Mouse (Mus musculus): ENCODE measurements at regions not wholly inside any gene's neighbourhood (a gene's known extent, or its start where the extent isn't known, plus 50 kb on each side); places are given as distances from the start of the nearest gene placed in this dataset.

GRCm38 (mm10) chr10:117510529-117511482 is 118.5 kb upstream of the Cpm start:
- WGBS: 89% methylated on average over 3 of the region's 3 CpGs
- H3K4me1 ChIP-seq: no peaks in the 10 kb centered on the region
- ATAC-seq (ENCODE audit: insufficient number of reproducible peaks, low FRiP score, low TSS enrichment, low read depth): no peak
- H3K27ac ChIP-seq: no peak overlapping the region
- no peak overlapping the region for H3K4me3 ChIP-seq
- no peaks in the 10 kb centered on the region for H3K27me3 ChIP-seq
- no peak overlapping the region for H3K4me2 ChIP-seq
- H3K36me3 ChIP-seq: no peaks in the 10 kb centered on the region
- no peak overlapping the region for H3K9ac ChIP-seq
- H3K9me3 ChIP-seq: no peaks in the 10 kb centered on the region

DNA sequence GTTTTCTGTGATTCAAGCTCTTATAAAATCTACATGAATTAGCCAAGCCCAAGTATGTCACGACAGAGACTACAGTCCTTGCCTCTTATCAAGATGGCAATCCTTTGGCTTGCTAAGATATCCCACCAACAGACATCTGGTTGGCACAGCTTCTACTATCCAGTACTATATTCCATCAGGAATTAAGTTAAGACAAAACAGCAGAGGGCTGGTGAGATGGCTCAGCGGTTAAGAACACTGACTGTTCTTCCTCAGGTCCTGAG is 119.1 kb upstream of the Cpm start:
- WGBS: 72% methylated on average over 2 of the region's 2 CpGs
- H3K9ac ChIP-seq: no peak overlapping the region
- ATAC-seq (ENCODE audit: insufficient number of reproducible peaks, low FRiP score, low TSS enrichment, low read depth): no peak

GRCm38 (mm10) chr10:117509431-117510223 is 119.7 kb upstream of the Cpm start:
- Histone ChIP-seq H3K4me3 (no peak overlapping the region), H3K4me1 (no peaks in the 10 kb centered on the region), H3K9me3 (no peaks in the 10 kb centered on the region), H3K27me3 (no peaks in the 10 kb centered on the region), H3K4me2 (no peak overlapping the region), H3K27ac (no peak overlapping the region), H3K9ac (no peak overlapping the region), H3K36me3 (no peaks in the 10 kb centered on the region)
- WGBS: 66% methylated on average over 9 of the region's 9 CpGs
- no peak for ATAC-seq (ENCODE audit: insufficient number of reproducible peaks, low FRiP score, low TSS enrichment, low read depth)

More for the DNA sequence above, 119.1 kb upstream of the Cpm start:
- no peak overlapping the region for H3K4me2 ChIP-seq
- no peak overlapping the region for H3K27ac ChIP-seq
- H3K27me3 ChIP-seq: no peaks in the 10 kb centered on the region
- no peaks in the 10 kb centered on the region for H3K9me3 ChIP-seq
- no peak overlapping the region for H3K4me3 ChIP-seq
- no peaks in the 10 kb centered on the region for H3K4me1 ChIP-seq
- H3K36me3 ChIP-seq: no peaks in the 10 kb centered on the region

DNA sequence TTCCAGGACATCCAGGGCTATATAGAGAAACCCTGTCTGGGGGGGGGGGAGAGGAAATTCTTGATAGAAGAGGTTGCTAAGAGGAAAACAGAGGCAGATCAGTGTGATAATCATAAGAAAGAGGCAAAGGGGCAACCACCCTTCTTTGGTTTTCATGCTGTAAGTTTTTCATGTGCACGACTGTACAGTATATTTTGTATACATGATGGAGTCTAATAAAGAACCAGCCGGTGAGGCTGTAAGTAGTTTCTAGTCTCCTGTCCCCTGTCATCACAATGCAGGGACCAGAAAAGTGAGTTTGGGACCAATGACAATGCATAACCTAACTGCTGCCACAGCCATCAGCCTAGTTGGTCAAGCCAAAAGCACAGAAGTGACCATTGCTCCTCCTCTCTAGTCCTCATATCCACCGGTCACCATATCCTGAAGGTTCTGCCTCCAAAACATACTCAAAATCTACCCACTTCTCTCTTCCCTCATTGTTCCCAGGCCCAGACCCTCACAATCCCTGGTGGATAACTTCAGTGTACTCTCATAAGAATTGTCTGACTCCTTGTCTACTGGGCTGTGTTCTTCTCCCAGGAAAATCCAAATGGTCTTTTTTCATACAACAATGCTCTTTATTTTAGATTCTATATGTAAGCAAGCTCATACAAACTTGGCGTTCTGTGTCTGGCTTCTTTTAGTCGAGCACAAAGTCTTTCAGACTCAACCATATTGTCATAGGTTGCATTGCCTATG is 122.9 kb upstream of the Cpm start:
- no peaks in the 10 kb centered on the region for H3K36me3 ChIP-seq
- H3K4me2 ChIP-seq: no peak overlapping the region
- H3K27me3 ChIP-seq: no peaks in the 10 kb centered on the region
- ATAC-seq (ENCODE audit: insufficient number of reproducible peaks, low FRiP score, low TSS enrichment, low read depth): no peak
- no peaks in the 10 kb centered on the region for H3K4me1 ChIP-seq
- no peak overlapping the region for H3K4me3 ChIP-seq
- no peak overlapping the region for H3K9ac ChIP-seq
- WGBS: 91% methylated on average over 5 of the region's 5 CpGs
- H3K9me3 ChIP-seq: no peaks in the 10 kb centered on the region
- no peak overlapping the region for H3K27ac ChIP-seq

DNA sequence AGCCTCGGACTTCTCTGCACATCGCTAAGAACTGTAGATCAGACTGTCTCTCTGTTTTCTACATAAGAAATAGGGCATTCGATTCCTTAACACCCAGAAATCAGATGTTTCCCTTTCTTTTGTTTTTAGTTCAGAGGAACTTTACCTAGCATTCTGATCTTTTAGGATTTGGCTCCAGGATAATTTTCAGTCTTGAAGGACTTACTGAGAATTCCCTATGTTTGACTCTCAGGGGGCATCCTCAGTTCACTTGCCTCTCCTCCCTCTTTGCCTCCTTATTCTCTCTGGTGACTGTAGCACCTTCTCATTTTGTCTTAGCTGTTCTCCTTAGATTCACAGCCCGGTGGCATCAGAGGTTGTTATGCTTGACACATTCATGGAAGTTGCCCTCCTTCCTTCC is 123.8 kb upstream of the Cpm start:
- H3K9ac ChIP-seq: no peak overlapping the region
- no peak for ATAC-seq (ENCODE audit: insufficient number of reproducible peaks, low FRiP score, low TSS enrichment, low read depth)

DNA sequence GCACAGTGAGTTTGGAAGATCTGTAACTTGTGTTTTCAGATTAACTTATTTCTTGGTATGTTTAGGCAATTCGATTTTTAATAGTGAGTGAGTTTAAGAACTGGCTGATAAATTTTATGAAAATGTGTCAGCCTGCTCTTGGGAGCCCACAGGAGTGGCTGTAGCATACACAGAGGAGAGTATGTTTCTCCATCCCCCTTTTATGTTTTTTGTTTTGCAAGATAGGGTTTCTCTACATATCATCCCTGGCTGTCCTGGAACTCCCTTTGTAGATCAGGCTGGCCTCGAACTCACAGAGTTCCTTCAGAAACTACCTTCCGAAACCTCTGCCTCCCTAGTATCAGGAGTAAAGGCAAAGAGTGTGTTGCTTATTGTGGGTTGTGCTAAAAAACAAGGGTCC is 124.2 kb upstream of the Cpm start:
- 87% methylated on average over 3 of the region's 3 CpGs for WGBS
- no peaks in the 10 kb centered on the region for H3K36me3 ChIP-seq
- ATAC-seq (ENCODE audit: insufficient number of reproducible peaks, low FRiP score, low TSS enrichment, low read depth): no peak

More for the DNA sequence above, 123.8 kb upstream of the Cpm start:
- Histone ChIP-seq H3K36me3 (no peaks in the 10 kb centered on the region), H3K9me3 (no peaks in the 10 kb centered on the region), H3K4me1 (no peaks in the 10 kb centered on the region), H3K27me3 (no peaks in the 10 kb centered on the region), H3K4me3 (no peak overlapping the region), H3K27ac (no peak overlapping the region), H3K4me2 (no peak overlapping the region)
- 79% methylated on average over 4 of the region's 4 CpGs for WGBS

GRCm38 (mm10) chr10:117504267-117504902 is 124.6 kb upstream of the Cpsf6 start:
- H3K4me1 ChIP-seq: no peaks in the 10 kb centered on the region
- 81% methylated on average over 5 of the region's 5 CpGs for WGBS

More for the DNA sequence above, 124.2 kb upstream of the Cpm start:
- no peak overlapping the region for H3K4me3 ChIP-seq
- no peaks in the 10 kb centered on the region for H3K27me3 ChIP-seq
- no peaks in the 10 kb centered on the region for H3K4me1 ChIP-seq
- H3K9me3 ChIP-seq: no peaks in the 10 kb centered on the region
- no peak overlapping the region for H3K4me2 ChIP-seq
- H3K27ac ChIP-seq: no peak overlapping the region
- no peak overlapping the region for H3K9ac ChIP-seq

GRCm38 (mm10) chr10:117503222-117504184 is 123.7 kb upstream of the Cpsf6 start:
- Histone ChIP-seq H3K9ac (no peak overlapping the region), H3K27me3 (no peaks in the 10 kb centered on the region), H3K4me1 (no peaks in the 10 kb centered on the region), H3K9me3 (no peaks in the 10 kb centered on the region), H3K4me3 (no peak overlapping the region), H3K36me3 (no peaks in the 10 kb centered on the region), H3K4me2 (no peak overlapping the region), H3K27ac (no peak overlapping the region)
- ATAC-seq (ENCODE audit: insufficient number of reproducible peaks, low FRiP score, low TSS enrichment, low read depth): no peak
- 70% methylated on average over 22 of the region's 22 CpGs for WGBS

More at GRCm38 (mm10) chr10:117504267-117504902, 124.6 kb upstream of the Cpsf6 start:
- Histone ChIP-seq H3K4me3 (no peak overlapping the region), H3K27ac (no peak overlapping the region), H3K4me2 (no peak overlapping the region), H3K27me3 (no peaks in the 10 kb centered on the region), H3K9ac (no peak overlapping the region), H3K36me3 (no peaks in the 10 kb centered on the region), H3K9me3 (no peaks in the 10 kb centered on the region)
- ATAC-seq (ENCODE audit: insufficient number of reproducible peaks, low FRiP score, low TSS enrichment, low read depth): no peak

DNA sequence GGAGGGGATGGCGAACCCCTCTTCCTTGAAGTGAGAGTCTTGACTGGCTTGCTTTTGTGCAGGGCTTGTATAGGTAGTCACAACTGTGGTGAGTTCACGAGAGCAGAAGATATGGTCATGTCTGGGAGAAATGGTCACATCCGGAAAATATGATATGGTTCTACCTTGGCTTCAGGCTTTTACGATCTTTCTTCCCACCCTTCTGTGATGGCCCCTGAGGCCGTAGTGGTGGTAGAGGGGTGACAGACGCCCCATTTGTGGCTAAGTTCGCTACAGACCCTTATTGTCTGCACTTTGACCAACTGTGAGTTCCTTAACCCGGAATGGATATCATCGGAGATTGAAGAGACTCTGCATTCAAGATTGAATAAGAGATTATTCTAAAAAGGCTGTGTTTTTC is 122.9 kb upstream of the Cpsf6 start:
- H3K4me1 ChIP-seq: no peaks in the 10 kb centered on the region
- no peak overlapping the region for H3K4me2 ChIP-seq
- H3K9ac ChIP-seq: no peak overlapping the region
- WGBS: 83% methylated on average over 9 of the region's 9 CpGs
- no peaks in the 10 kb centered on the region for H3K36me3 ChIP-seq
- H3K27me3 ChIP-seq: no peaks in the 10 kb centered on the region
- no peaks in the 10 kb centered on the region for H3K9me3 ChIP-seq
- H3K27ac ChIP-seq: no peak overlapping the region
- ATAC-seq (ENCODE audit: insufficient number of reproducible peaks, low FRiP score, low TSS enrichment, low read depth): no peak
- H3K4me3 ChIP-seq: no peak overlapping the region

GRCm38 (mm10) chr10:117502135-117502534 is 122.3 kb upstream of the Cpsf6 start:
- Histone ChIP-seq H3K27ac (no peak overlapping the region), H3K9ac (no peak overlapping the region), H3K27me3 (no peaks in the 10 kb centered on the region), H3K9me3 (no peaks in the 10 kb centered on the region), H3K4me2 (no peak overlapping the region), H3K36me3 (no peaks in the 10 kb centered on the region), H3K4me1 (no peaks in the 10 kb centered on the region), H3K4me3 (no peak overlapping the region)
- 79% methylated on average over 7 of the region's 7 CpGs for WGBS
- ATAC-seq (ENCODE audit: insufficient number of reproducible peaks, low FRiP score, low TSS enrichment, low read depth): no peak

- Histone ChIP-seq H3K4me3 (no peak overlapping the region), H3K4me1 (no peaks in the 10 kb centered on the region), H3K27ac (no peak overlapping the region), H3K9ac (no peak overlapping the region), H3K4me2 (no peak overlapping the region), H3K36me3 (no peaks in the 10 kb centered on the region), H3K9me3 (no peaks in the 10 kb centered on the region), H3K27me3 (no peaks in the 10 kb centered on the region)
- 92% methylated on average over 1 of the region's 1 CpGs for WGBS
- ATAC-seq (ENCODE audit: insufficient number of reproducible peaks, low FRiP score, low TSS enrichment, low read depth): no peak
Measured at GRCm38 (mm10) chr10:117501426-117501825, 121.6 kb upstream of the Cpsf6 start.
